Mouse (Mus musculus): ENCODE data around the gene Extl1.
"Not testable (repeated sequence)": the region's sequence is repeated elsewhere in the genome, so short reads cannot be mapped to it uniquely, and the experiment has no call there.

Gene Extl1

DNA sequence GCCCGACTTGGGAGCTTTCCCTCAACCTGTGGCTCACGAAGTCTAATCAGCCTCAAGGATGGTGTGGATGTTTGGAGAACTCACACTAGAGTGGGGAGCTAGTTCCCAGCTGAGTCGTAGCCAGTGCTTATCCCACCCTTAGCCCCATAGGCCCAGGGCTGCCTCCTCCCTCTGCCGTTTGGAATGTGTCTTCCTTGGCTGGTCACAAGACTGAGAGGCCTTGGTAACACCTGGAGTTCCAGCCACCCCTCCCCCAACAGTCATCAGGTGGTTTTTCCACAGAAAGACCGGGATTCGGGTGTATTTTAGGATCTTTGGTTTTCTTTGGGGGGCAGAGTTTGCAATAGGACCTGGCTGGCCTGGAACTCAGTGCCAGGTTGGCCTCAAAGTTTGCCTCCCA, 33.0 kb downstream of the Extl1 start:
- DNase-seq = no peak

GRCm38 (mm10) chr4:134349829-134350228, 33.8 kb downstream of the Extl1 start:
- no peak for DNase-seq

GRCm38 (mm10) chr4:134348545-134348944, 35.1 kb downstream of the Extl1 start:
- DNase-seq = no peak

DNA sequence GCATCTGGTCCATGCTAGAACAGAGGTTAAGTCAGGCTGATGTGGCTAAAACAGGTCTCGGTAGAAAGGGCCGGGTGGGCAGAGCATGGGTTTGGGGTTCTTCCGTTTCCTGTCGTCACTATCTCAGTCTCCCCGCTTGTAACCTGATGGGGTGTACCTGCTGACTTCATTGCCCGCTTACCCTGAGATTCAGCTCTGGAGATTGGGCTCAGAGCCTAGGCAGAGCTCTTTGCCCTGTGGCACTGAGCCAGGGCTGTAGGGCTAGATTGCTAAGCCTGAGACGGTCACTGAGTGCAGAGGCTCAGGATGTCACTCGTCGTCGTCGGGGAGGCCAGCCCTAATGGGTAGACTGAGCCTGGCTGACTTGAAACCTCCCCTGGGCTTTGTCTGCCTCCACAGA, 35.6 kb downstream of the Extl1 start:
- peak; percentile 21 to 52 for DNase-seq

GRCm38 (mm10) chr4:134345802-134346201, 37.8 kb downstream of the Extl1 start:
- DNase-seq = no peak

- DNase-seq = no peak
Observed at GRCm38 (mm10) chr4:134344620-134345019, 39.0 kb downstream of the Extl1 start.

GRCm38 (mm10) chr4:134343071-134344031, 40.3 kb downstream of the Extl1 start, which contains the start of gene Slc30a2:
Slc30a2 (plus strand) TSS chr4:134343181.
- no peak for DNase-seq

DNA sequence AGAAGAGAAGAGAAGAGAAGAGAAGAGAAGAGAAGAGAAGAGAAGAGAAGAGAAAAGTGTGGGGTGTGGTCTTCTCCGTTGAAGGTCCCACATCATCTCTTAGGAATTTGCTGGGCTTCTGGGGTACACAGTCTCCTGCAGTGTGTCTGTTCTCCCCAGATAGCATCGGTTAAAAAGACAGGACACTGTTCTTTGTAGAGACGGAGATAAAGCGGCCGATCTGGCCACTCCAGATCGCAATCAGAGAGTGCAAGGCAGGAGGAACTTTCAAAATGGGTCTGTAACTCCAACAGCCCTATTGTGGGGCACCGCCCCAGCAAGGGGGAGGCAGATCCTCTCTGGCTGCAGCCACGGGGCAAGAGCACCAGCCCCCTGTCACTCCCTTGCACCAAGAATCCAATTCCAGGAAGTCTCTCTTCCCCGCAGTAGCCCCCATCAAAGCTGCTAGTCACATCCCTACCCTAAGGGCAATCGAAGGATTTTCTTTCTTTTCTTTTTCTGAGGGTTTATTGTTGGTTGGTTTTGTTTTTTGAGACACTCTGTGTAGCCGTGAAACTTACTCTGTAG, 41.4 kb downstream of the Extl1 start:
- no peak for DNase-seq

GRCm38 (mm10) chr4:134341231-134341630, 42.4 kb downstream of the Extl1 start:
- not testable (repeated sequence) for DNase-seq

- no peak for DNase-seq
Observed at GRCm38 (mm10) chr4:134330281-134330680, 53.4 kb downstream of the Extl1 start.

DNA sequence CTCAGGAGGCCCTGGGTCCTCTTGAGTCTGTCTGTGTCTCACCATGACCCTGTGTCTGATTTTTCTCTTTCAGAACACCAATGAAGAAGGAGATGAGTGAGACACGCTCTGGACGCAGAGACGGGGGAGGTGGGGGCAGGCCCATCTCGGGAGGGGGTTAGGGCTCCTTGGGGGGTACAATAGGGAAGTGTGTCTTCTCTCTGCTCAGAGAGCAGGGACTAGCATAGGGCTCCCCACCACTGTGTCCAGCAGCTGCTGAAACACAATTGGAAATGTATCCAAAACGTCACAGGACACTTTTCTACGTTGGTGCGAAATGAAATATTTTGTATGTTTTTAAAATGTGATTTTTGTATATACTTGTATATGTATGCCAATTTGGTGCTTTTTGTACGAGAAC, 54.8 kb downstream of the Extl1 start:
- no peak for DNase-seq

- no peak for DNase-seq
Observed at GRCm38 (mm10) chr4:134328151-134328550, 55.5 kb downstream of the Extl1 start.

DNA sequence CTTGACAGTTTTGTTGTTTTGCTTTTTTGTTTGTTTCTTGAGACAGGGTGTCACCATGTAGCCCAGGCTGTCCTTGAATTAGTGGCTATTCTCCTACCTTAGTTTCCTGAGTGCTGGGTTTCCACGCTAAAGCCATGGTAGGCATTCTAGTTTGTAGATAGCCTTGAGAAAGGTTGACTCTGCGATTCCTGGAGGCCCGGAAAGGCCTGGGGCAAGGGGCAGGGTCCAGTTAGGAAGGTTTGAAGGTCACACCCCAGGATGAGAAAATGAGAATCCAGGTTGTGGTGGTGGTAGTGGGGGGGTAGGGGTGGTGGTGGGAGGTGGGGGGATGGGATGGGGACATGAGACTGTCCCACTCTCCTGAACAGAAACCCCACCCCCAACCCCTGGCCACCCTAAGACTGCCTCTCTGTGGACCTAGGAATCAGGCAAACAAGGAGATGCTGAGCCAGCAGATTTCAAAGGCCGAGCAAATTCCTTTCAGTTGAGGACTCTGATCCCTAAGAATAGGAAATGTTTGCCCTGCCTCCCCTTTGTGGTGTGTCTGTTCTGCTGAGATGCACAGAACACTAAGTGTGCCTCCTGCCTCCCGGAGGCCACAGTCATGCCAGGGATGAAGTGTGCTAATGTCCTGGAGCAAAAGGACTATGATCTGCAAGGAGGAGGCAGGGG, 56.7 kb downstream of the Extl1 start:
- DNase-seq = no peak

GRCm38 (mm10) chr4:134324655-134325054, 59.0 kb downstream of the Extl1 start:
- no peak for DNase-seq

DNA sequence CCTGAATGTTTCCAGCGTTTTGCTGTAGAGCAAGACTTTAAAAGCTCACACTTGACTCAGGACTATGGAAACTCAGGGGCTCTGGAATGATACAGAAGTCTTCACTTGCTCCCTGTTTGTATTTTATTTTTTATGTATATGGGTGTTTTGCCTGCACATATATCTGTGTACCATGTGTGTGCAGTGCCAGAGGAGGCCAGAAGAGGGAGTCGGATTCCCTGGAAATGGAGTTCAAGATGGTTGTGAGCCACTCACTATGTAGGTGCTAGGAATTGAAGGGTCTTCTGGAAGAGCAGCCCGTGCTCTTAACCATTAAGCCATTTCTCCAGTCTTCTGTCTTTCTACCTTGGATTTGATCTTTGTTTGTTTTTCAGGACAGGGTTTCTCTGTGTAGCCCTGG, 62.1 kb downstream of the Extl1 start:
- no peak for DNase-seq

DNA sequence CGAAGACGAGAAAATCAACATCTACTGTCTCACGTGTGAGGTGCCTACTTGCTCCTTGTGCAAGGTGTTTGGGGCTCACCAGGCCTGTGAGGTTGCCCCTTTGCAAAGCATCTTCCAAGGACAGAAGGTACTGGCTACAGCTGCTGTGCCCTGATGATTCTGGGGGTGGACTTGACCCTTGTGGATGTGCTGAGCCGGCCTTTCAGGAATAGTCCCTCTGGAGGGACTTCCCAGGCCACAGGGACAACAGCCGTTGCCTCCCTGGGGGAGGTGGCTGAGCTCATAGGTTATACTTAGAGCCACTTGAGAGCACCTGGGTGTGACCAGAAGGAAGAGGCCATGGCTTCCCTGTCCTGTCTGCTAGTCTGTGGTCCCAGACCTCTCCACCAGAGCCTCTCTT, 64.0 kb downstream of the Extl1 start:
- no peak for DNase-seq

- DNase-seq = no peak
Observed at GRCm38 (mm10) chr4:134319074-134319473, 64.6 kb downstream of the Extl1 start.

DNA sequence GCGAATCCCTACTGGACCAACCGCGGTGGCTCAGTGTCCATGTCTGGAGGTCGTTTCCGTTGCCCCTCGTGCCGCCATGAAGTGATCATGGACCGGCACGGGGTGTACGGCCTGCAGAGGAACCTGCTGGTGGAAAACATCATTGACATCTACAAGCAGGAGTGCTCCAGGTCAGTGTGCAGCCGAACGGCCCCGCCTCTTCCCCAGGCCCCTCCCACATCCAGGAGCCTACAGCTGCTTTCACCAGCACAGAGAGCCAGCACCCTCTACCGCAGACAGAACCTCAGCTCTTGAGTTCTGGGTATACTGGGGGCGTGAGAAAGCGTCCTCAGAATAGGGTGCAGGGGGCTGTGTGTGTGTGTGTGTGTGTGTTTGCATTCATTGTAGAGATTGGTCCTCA, 67.3 kb downstream of the Extl1 start:
- DNase-seq = peak in 1 of 2 experiments; percentile 19

- no peak for DNase-seq
Observed at GRCm38 (mm10) chr4:134315470-134315869, 68.2 kb downstream of the Extl1 start.

DNA sequence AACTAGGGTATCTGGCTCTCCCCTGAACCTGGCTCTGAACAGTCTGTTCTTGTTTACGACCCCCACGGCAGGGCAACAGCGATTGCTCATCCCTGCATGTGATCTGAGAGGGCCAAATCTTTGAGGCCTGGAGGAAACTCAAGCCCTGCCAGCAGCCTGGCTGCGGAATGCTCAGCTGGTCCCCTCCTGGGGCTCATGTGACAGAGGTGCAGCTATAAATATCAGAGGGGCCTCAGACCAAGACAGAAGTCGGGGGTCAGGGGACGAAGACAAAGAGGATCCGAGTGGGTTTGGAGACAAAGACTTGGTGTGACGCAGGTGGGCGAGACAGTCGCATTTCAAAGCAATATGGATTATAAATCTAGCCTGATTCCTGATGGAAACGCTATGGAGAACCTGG, 68.8 kb downstream of the Extl1 start, which contains the start of gene Trim63:
Gene Trim63 (plus strand): TSS at position 245 of the 400 bp plus-strand sequence.
- no peak for DNase-seq

GRCm38 (mm10) chr4:134314081-134314655, 69.5 kb downstream of the Extl1 start:
- DNase-seq = no peak

GRCm38 (mm10) chr4:134312901-134313300, 70.7 kb downstream of the Extl1 start:
- DNase-seq = no peak

DNA sequence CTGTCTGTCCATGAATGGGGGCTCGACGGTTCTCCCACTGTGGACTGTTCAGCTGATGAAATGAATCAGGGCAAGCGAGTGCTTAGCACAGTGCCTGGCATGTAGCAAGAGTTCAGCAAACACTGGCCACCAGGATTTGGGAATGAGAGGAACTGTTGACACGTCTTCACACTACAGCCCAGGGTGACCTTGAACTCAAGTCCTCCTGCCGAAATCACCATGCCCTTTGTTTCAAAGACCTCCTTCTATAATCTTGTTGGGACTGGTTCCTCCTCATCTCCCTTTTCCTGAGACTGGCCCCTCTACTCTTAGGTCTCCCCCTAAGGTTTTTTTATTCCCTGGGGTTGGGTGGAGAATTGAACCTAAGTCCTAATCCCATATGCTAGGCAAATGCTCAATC, 71.3 kb downstream of the Extl1 start:
- DNase-seq = no peak

All from lung, postnatal 4 days (tissue).